Mouse (Mus musculus) stomach, postnatal 0 days (tissue): Measurements from ENCODE around the gene Rps6ka4.

Experiments used
- CTCF ChIP-seq: IDR thresholded peaks from 2 replicates; pipeline ENCODE4 v1.5.1; 2016; ENCODE audit warnings: antibody characterized with exemption, low read depth, mild to moderate bottlenecking, moderate library complexity
- EP300 ChIP-seq: optimal IDR thresholded peaks from 2 replicates; pipeline ENCODE3; 2016; ENCODE audit warnings: antibody characterized with exemption

DNA sequence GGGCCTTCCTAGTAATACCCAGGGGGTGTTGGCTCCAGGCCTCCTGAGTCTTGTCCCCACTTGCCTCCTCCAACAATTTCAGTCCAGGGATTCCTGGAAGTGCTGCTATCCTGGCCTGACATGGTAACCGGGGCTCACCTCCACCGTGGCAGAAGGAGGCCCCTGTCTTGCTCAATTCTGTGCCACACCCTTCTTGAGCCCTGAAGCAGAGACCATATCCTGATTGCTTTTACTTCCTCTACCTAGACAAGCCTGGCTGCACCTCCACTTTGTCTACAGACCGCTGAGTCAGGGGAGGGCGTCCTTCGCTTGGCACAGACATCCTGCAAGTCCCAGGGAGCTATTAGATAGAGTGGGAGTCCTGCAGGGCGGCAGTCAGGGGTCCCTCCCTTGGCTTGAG, 20.3 kb upstream of the Rps6ka4 start:
- TF ChIP-seq EP300 = no peak
- TF ChIP-seq CTCF = no peak
